Mouse (Mus musculus): Measurements from ENCODE around the gene Stk39. TPM values are rescaled to one million over a fixed set of nuclear protein-coding genes. Genes with fewer than 3 reads are reported as not detected.

The Stk39 gene
- polyA plus RNA-seq, 1 experiment from 2014 or later = 1.9 TPM

- Histone ChIP-seq H3K4me1 (replicated peaks) (no peaks in the 10 kb centered on the region), H3K4me2 (no peak overlapping the region), H3K27me3 (no peaks in the 10 kb centered on the region), H3K4me3 (replicated peaks) (no peak overlapping the region), H3K9ac (no peak overlapping the region), H3K27ac (replicated peaks) (no peak overlapping the region), H3K9me3 (replicated peaks) (no peaks in the 10 kb centered on the region), H3K36me3 (replicated peaks) (no peaks in the 10 kb centered on the region)
- WGBS (ENCODE audit: insufficient replicate concordance) = 65% methylated on average over 7 of the region's 7 CpGs
- ATAC-seq (ENCODE audit: insufficient read depth) = no peak
Measured at GRCm38 (mm10) chr2:68419746-68420145, 52.3 kb downstream of the Stk39 start.

GRCm38 (mm10) chr2:68419165-68419564 is 52.9 kb downstream of the Stk39 start:
- Histone ChIP-seq H3K4me1 (replicated peaks) (no peaks in the 10 kb centered on the region), H3K9me3 (replicated peaks) (no peaks in the 10 kb centered on the region), H3K27me3 (no peaks in the 10 kb centered on the region), H3K4me3 (replicated peaks) (no peak overlapping the region), H3K27ac (replicated peaks) (no peak overlapping the region), H3K9ac (no peak overlapping the region), H3K36me3 (replicated peaks) (no peaks in the 10 kb centered on the region), H3K4me2 (no peak overlapping the region)
- no peak for ATAC-seq (ENCODE audit: insufficient read depth)
- 67% methylated on average over 7 of the region's 7 CpGs for WGBS (ENCODE audit: insufficient replicate concordance)

- Histone ChIP-seq H3K27me3 (no peaks in the 10 kb centered on the region), H3K4me1 (replicated peaks) (no peaks in the 10 kb centered on the region), H3K27ac (replicated peaks) (no peak overlapping the region), H3K36me3 (replicated peaks) (no peaks in the 10 kb centered on the region), H3K9me3 (replicated peaks) (no peaks in the 10 kb centered on the region), H3K4me2 (no peak overlapping the region), H3K4me3 (replicated peaks) (no peak overlapping the region), H3K9ac (no peak overlapping the region)
- WGBS (ENCODE audit: insufficient replicate concordance) = 68% methylated on average over 5 of the region's 5 CpGs
- ATAC-seq (ENCODE audit: insufficient read depth) = no peak
Measured at GRCm38 (mm10) chr2:68417081-68417480, 55.0 kb downstream of the Stk39 start.

GRCm38 (mm10) chr2:68415691-68416090 is 56.4 kb downstream of the Stk39 start:
- no peak overlapping the region for H3K9ac ChIP-seq
- H3K9me3 ChIP-seq (replicated peaks) = no peaks in the 10 kb centered on the region
- no peaks in the 10 kb centered on the region for H3K36me3 ChIP-seq (replicated peaks)
- no peak for ATAC-seq (ENCODE audit: insufficient read depth)
- no peak overlapping the region for H3K4me3 ChIP-seq (replicated peaks)
- WGBS (ENCODE audit: insufficient replicate concordance) = 58% methylated on average over 6 of the region's 6 CpGs
- H3K4me2 ChIP-seq = no peak overlapping the region
- H3K4me1 ChIP-seq (replicated peaks) = no peaks in the 10 kb centered on the region
- H3K27me3 ChIP-seq = no peaks in the 10 kb centered on the region
- H3K27ac ChIP-seq (replicated peaks) = no peak overlapping the region

GRCm38 (mm10) chr2:68412149-68412548 is 59.9 kb downstream of the Stk39 start:
- Histone ChIP-seq H3K27ac (replicated peaks) (no peak overlapping the region), H3K4me2 (no peak overlapping the region), H3K36me3 (replicated peaks) (no peaks in the 10 kb centered on the region), H3K9me3 (replicated peaks) (no peaks in the 10 kb centered on the region), H3K27me3 (no peaks in the 10 kb centered on the region), H3K4me1 (replicated peaks) (no peaks in the 10 kb centered on the region), H3K4me3 (replicated peaks) (no peak overlapping the region), H3K9ac (no peak overlapping the region)
- WGBS (ENCODE audit: insufficient replicate concordance) = 61% methylated on average over 5 of the region's 5 CpGs
- ATAC-seq (ENCODE audit: insufficient read depth) = no peak

- H3K4me3 ChIP-seq (replicated peaks) = no peak overlapping the region
- no peak for ATAC-seq (ENCODE audit: insufficient read depth)
- no peaks in the 10 kb centered on the region for H3K9me3 ChIP-seq (replicated peaks)
- no peak overlapping the region for H3K27ac ChIP-seq (replicated peaks)
- H3K36me3 ChIP-seq (replicated peaks) = no peaks in the 10 kb centered on the region
- H3K4me2 ChIP-seq = no peak overlapping the region
- H3K4me1 ChIP-seq (replicated peaks) = no peaks in the 10 kb centered on the region
- H3K9ac ChIP-seq = no peak overlapping the region
- no peaks in the 10 kb centered on the region for H3K27me3 ChIP-seq
- 65% methylated on average over 8 of the region's 8 CpGs for WGBS (ENCODE audit: insufficient replicate concordance)
Measured at GRCm38 (mm10) chr2:68411201-68411600, 60.9 kb downstream of the Stk39 start.

GRCm38 (mm10) chr2:68409640-68410215 is 62.3 kb downstream of the Stk39 start:
- no peak overlapping the region for H3K4me3 ChIP-seq (replicated peaks)
- no peaks in the 10 kb centered on the region for H3K4me1 ChIP-seq (replicated peaks)
- H3K9me3 ChIP-seq (replicated peaks) = no peaks in the 10 kb centered on the region
- H3K27me3 ChIP-seq = no peaks in the 10 kb centered on the region
- ATAC-seq (ENCODE audit: insufficient read depth) = no peak
- H3K27ac ChIP-seq (replicated peaks) = no peak overlapping the region
- no peaks in the 10 kb centered on the region for H3K36me3 ChIP-seq (replicated peaks)
- H3K4me2 ChIP-seq = no peak overlapping the region
- WGBS (ENCODE audit: insufficient replicate concordance) = 74% methylated on average over 12 of the region's 12 CpGs
- H3K9ac ChIP-seq = no peak overlapping the region

- no peak overlapping the region for H3K4me3 ChIP-seq (replicated peaks)
- 71% methylated on average over 17 of the region's 17 CpGs for WGBS (ENCODE audit: insufficient replicate concordance)
- H3K27ac ChIP-seq (replicated peaks) = no peak overlapping the region
- no peak overlapping the region for H3K4me2 ChIP-seq
- H3K4me1 ChIP-seq (replicated peaks) = no peaks in the 10 kb centered on the region
- no peaks in the 10 kb centered on the region for H3K27me3 ChIP-seq
- no peaks in the 10 kb centered on the region for H3K9me3 ChIP-seq (replicated peaks)
- no peak overlapping the region for H3K9ac ChIP-seq
- no peaks in the 10 kb centered on the region for H3K36me3 ChIP-seq (replicated peaks)
- no peak for ATAC-seq (ENCODE audit: insufficient read depth)
Measured at GRCm38 (mm10) chr2:68408271-68408980, 63.6 kb downstream of the Stk39 start.

GRCm38 (mm10) chr2:68407179-68407950 is 64.7 kb downstream of the Stk39 start:
- Histone ChIP-seq H3K4me2 (no peak overlapping the region), H3K9ac (no peak overlapping the region), H3K27ac (replicated peaks) (no peak overlapping the region), H3K9me3 (replicated peaks) (no peaks in the 10 kb centered on the region), H3K27me3 (no peaks in the 10 kb centered on the region), H3K36me3 (replicated peaks) (no peaks in the 10 kb centered on the region), H3K4me3 (replicated peaks) (no peak overlapping the region), H3K4me1 (replicated peaks) (no peaks in the 10 kb centered on the region)
- WGBS (ENCODE audit: insufficient replicate concordance) = 57% methylated on average over 12 of the region's 12 CpGs
- ATAC-seq (ENCODE audit: insufficient read depth) = no peak

GRCm38 (mm10) chr2:68406571-68407074 is 65.4 kb downstream of the Stk39 start:
- Histone ChIP-seq H3K27me3 (no peaks in the 10 kb centered on the region), H3K9ac (no peak overlapping the region), H3K9me3 (replicated peaks) (no peaks in the 10 kb centered on the region), H3K4me1 (replicated peaks) (no peaks in the 10 kb centered on the region), H3K4me3 (replicated peaks) (no peak overlapping the region), H3K36me3 (replicated peaks) (no peaks in the 10 kb centered on the region), H3K4me2 (no peak overlapping the region), H3K27ac (replicated peaks) (no peak overlapping the region)
- ATAC-seq (ENCODE audit: insufficient read depth) = no peak
- WGBS (ENCODE audit: insufficient replicate concordance) = 62% methylated on average over 12 of the region's 12 CpGs

- no peak overlapping the region for H3K4me2 ChIP-seq
- ATAC-seq (ENCODE audit: insufficient read depth) = no peak
- 42% methylated on average over 16 of the region's 16 CpGs for WGBS (ENCODE audit: insufficient replicate concordance)
Measured at GRCm38 (mm10) chr2:68405163-68405715, 66.8 kb downstream of the Stk39 start.

More at GRCm38 (mm10) chr2:68405163-68405715, 66.8 kb downstream of the Stk39 start:
- no peaks in the 10 kb centered on the region for H3K27me3 ChIP-seq
- no peaks in the 10 kb centered on the region for H3K36me3 ChIP-seq (replicated peaks)
- no peak overlapping the region for H3K27ac ChIP-seq (replicated peaks)
- no peak overlapping the region for H3K4me3 ChIP-seq (replicated peaks)
- H3K9ac ChIP-seq = no peak overlapping the region
- no peaks in the 10 kb centered on the region for H3K9me3 ChIP-seq (replicated peaks)
- no peaks in the 10 kb centered on the region for H3K4me1 ChIP-seq (replicated peaks)
